Mouse (Mus musculus) fibroblast of lung, adult 2 months (primary cell): ENCODE measurements around the gene Zfp2.

Experiments used
- DNase-seq: peaks from one replicate; pipeline ENCODE4 v3.0.0-alpha.2; 2011; ENCODE audit warnings: low read depth

Zfp2 gene

DNA sequence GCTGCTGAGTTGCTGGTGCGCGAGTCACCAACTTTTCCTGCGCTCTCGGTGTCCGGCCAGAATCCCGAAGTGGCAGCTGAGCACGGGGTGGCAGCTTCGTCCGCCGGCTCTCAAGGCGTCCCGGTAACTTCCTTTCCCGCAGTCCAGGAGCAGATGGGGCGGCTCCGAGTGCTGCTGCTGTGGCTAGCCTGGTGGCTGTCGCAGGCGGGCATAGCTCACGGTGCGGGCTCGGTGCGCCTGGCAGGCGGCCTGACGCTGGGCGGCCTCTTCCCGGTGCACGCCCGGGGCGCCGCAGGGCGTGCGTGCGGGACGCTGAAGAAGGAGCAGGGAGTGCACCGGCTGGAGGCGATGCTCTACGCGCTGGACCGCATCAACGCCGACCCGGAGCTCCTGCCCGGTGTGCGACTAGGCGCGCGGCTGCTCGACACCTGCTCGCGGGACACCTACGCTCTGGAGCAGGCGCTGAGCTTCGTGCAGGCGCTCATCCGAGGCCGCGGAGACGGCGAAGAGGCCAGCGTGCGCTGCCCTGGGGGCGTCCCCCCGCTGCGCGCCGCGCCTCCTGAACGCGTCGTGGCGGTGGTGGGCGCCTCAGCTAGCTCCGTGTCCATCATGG, 64.9 kb downstream of the Zfp2 start:
- DNase-seq, result no peak

DNA sequence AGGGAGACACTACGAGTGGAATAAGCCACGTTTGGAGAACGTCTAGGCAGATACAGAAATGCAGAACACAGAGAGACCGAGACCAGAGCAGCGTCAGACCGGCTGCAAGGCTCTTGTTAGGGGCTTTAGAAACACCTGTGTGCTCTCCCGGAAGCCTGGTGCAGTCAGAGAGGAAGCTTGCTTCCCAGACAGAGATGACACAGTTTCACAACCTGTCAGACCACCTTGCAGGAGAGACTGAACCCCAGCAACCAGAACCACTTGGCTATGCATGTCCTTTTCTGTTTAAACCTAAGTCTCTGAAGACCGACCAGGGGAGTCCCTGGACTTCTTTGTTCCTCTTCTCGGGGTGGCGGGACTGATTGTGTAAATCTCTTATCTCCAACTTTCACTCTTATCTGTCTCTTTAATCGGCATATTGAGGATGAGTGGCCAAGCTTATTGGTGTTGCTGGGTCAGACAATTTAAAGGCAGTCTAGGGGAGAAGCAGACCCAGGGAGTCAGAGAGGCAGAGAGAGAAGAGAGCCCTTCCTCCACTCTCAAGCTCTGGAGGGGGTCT, 65.7 kb downstream of the Zfp2 start, which contains the start of gene Grm6:
Gene Grm6 (plus strand): TSS at position 509 of the 559 bp plus-strand sequence.
- DNase-seq, result no peak

DNA sequence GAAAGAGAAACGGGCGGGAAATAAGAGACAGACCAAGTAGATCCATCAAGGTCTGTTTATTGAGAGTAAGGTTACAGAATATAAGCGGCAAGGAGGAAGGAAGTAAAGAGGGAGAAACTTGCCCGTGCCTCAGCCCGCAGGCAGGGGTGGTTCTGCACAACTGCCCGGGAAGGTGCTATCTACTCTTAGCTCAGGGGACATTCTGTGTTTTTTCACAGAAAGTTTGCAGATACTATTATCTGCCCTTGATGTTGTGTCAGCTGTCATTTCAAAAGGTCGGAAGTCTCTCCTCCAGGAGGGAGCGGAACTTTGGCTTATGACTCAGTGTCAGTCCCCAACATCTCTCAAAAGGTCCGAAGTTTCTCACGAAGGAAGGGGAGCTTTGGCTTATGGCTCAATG, 66.7 kb downstream of the Zfp2 start:
- DNase-seq, result no peak
